Mouse (Mus musculus) G1E (cell line): ENCODE measurements around the gene Herpud2. TPM values are rescaled to one million over a fixed set of nuclear protein-coding genes. Genes with fewer than 3 reads are reported as not detected.

Source experiments
- ATAC-seq: 2 replicates; pipeline ENCODE4 v1.8.0; 2016; ENCODE audit warnings: mild to moderate bottlenecking; ENCODE audit not compliant: insufficient number of reproducible peaks, poor library complexity, low FRiP score, severe bottlenecking; ENCODE audit errors: extremely low read depth
- DNase-seq: peaks from one replicate; pipeline ENCODE4 v3.0.0; 2012; ENCODE audit warnings: low spot score
- H3K27me3 ChIP-seq: 2 replicates; pipeline ENCODE4 v1.6.1; 2012; ENCODE audit warnings: mild to moderate bottlenecking, low read length, inconsistent platforms; ENCODE audit not compliant: insufficient read depth
- H3K36me3 ChIP-seq: replicated peaks from 2 replicates; pipeline ENCODE3; 2012; ENCODE audit warnings: mild to moderate bottlenecking, inconsistent platforms
- H3K4me1 ChIP-seq: 2 replicates; pipeline ENCODE4 v1.6.1; 2012; ENCODE audit warnings: low read depth, low read length, inconsistent platforms, mixed read lengths; ENCODE audit not compliant: insufficient read depth
- H3K4me3 ChIP-seq: 2 replicates; pipeline ENCODE4 v1.5.1; 2012; ENCODE audit warnings: low read depth, mild to moderate bottlenecking, inconsistent platforms, low read length, moderate library complexity, mixed read lengths
- H3K9me3 ChIP-seq: replicated peaks from 2 replicates; pipeline ENCODE4 v1.6.1; 2012; ENCODE audit warnings: inconsistent platforms
- CTCF ChIP-seq: IDR thresholded peaks from 2 replicates; pipeline ENCODE4 v1.5.1; 2012; ENCODE audit warnings: low read depth, low read length, inconsistent platforms, mixed read lengths
- GATA1 ChIP-seq: IDR thresholded peaks from 2 replicates; pipeline ENCODE4 v1.6.1; 2012; ENCODE audit warnings: borderline replicate concordance, low read length, inconsistent platforms, mixed read lengths
- GATA2 ChIP-seq: IDR thresholded peaks from 2 replicates; pipeline ENCODE4 v1.6.1; 2012; ENCODE audit warnings: low read depth, low read length, inconsistent platforms, borderline replicate concordance
- POLR2AphosphoS5 ChIP-seq: IDR thresholded peaks from 2 replicates; pipeline ENCODE4 v1.6.1; 2012; ENCODE audit warnings: low read depth, low read length, inconsistent platforms; ENCODE audit not compliant: insufficient replicate concordance
- TAL1 ChIP-seq: conservative IDR thresholded peaks from 2 replicates; pipeline ENCODE4 v1.6.1; 2012; ENCODE audit warnings: low read depth, low read length, inconsistent platforms, mixed read lengths
- polyA plus RNA-seq: library from polyadenylated mRNA; stranded (reverse); fragments of >175 nt; gene quantifications from 2 replicates; pipeline ENCODE4 v1.2.3, GENCODE M21; 2012
- total RNA-seq, 2 experiments: library from RNA; stranded (forward) in 1 of 2; stranded (reverse) in 1 of 2; fragments of 200-1000 nt in 1 of 2; fragments of >200 nt in 1 of 2; fragmentation: Nextera tagmentation in 1 of 2; gene quantifications; 2 replicates each; pipeline ENCODE4 v1.2.3; 2014 to 2017

Gene Herpud2
- total and polyA plus RNA-seq, 3 experiments, result 13.7 to 35.3 (median 15.6) TPM

- Histone ChIP-seq H3K27me3 (no peaks in the 10 kb centered on the region), H3K9me3 (peaks cover 3% of the 10 kb centered on the region; the same call in 1 of the 2 replicates), H3K4me1 (peaks cover 29% of the 10 kb centered on the region), H3K4me3 (peak overlapping the region; percentile 91), H3K36me3 (peaks cover under 1% of the 10 kb centered on the region)
- DNase-seq (no peak), ATAC-seq (no peak)
- TF ChIP-seq GATA2 (no peak), GATA1 (no peak), CTCF (no peak), TAL1 (no peak), POLR2AphosphoS5 (no peak)
Observed at GRCm38 (mm10) chr9:25152457-25152856, 837 bp upstream of the Herpud2 start.

GRCm38 (mm10) chr9:25150791-25151610 is 619 bp downstream of the Herpud2 start:
- peaks cover 3% of the 10 kb centered on the region for H3K36me3 ChIP-seq
- H3K27me3 ChIP-seq, result no peaks in the 10 kb centered on the region
- peaks cover 36% of the 10 kb centered on the region for H3K4me1 ChIP-seq
- H3K4me3 ChIP-seq, result peak overlapping the region; percentile 91
- no peak for TF ChIP-seq POLR2AphosphoS5
- TF ChIP-seq CTCF, result no peak
- no peak for TF ChIP-seq GATA1
- no peak for TF ChIP-seq GATA2
- TF ChIP-seq TAL1, result no peak
- H3K9me3 ChIP-seq, result peaks cover 3% of the 10 kb centered on the region; the same call in 1 of the 2 replicates
- peak; percentile 40 for DNase-seq
- ATAC-seq, result no peak

- H3K4me3 ChIP-seq, result peak overlapping the region; percentile 35; the same call in 1 of the 2 replicates
- TF ChIP-seq POLR2AphosphoS5 (no peak), TAL1 (peak; percentile 49)
- peaks cover 45% of the 10 kb centered on the region for H3K4me1 ChIP-seq
- H3K36me3 ChIP-seq, result peaks cover 3% of the 10 kb centered on the region
- ATAC-seq (0 out of 2 replicates have a peak, but pooled peaks have one; percentile 22), DNase-seq (peak; percentile 7)
- H3K9me3 ChIP-seq, result no peaks in the 10 kb centered on the region
- no peaks in the 10 kb centered on the region for H3K27me3 ChIP-seq
Observed at GRCm38 (mm10) chr9:25148767-25149166, 2.9 kb downstream of the Herpud2 start.

- no peaks in the 10 kb centered on the region for H3K27me3 ChIP-seq
- TF ChIP-seq GATA2 (no peak), TAL1 (no peak), CTCF (no peak), GATA1 (no peak), POLR2AphosphoS5 (no peak)
- H3K36me3 ChIP-seq, result peaks cover 3% of the 10 kb centered on the region
- DNase-seq, result no peak
- H3K4me1 ChIP-seq, result peaks cover 53% of the 10 kb centered on the region
- ATAC-seq, result no peak
- H3K4me3 ChIP-seq, result no peak overlapping the region
- no peaks in the 10 kb centered on the region for H3K9me3 ChIP-seq
Observed at GRCm38 (mm10) chr9:25145925-25146324, 5.7 kb downstream of the Herpud2 start.

- Histone ChIP-seq H3K4me1 (peaks cover 59% of the 10 kb centered on the region), H3K4me3 (no peak overlapping the region), H3K9me3 (no peaks in the 10 kb centered on the region), H3K27me3 (no peaks in the 10 kb centered on the region), H3K36me3 (peaks cover 5% of the 10 kb centered on the region)
- no peak for ATAC-seq
- no peak for TF ChIP-seq GATA2
- TF ChIP-seq GATA1, result no peak
- TF ChIP-seq CTCF, result no peak
- TF ChIP-seq TAL1, result no peak
- TF ChIP-seq POLR2AphosphoS5, result no peak
- no peak for DNase-seq
Observed at GRCm38 (mm10) chr9:25143950-25144349, 7.7 kb downstream of the Herpud2 start.

DNA sequence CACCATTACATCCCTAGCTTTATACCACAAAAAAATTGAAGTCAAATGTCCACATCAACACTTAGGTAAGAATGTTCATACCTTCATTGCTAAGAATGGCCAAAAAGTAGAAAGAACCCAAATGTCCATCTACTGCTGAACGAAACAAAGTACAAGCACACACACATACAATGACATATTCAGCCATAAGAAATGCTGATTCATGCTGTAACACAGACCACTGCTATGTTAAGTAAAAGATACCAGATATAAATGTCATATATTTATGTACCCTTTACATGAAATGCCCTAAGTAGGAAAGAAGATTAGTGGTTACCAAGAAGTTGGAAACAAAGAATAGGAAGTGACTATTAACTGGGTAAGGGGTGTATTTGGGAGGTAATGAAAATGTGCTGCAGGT is 8.6 kb downstream of the Herpud2 start:
- H3K4me3 ChIP-seq, result no peak overlapping the region
- ATAC-seq (peak; percentile 35; the same call in 1 of the 2 replicates), DNase-seq (no peak)
- no peaks in the 10 kb centered on the region for H3K9me3 ChIP-seq
- no peaks in the 10 kb centered on the region for H3K27me3 ChIP-seq
- peaks cover 8% of the 10 kb centered on the region for H3K36me3 ChIP-seq
- H3K4me1 ChIP-seq, result peaks cover 50% of the 10 kb centered on the region
- TF ChIP-seq GATA2 (no peak), TAL1 (no peak), CTCF (no peak), GATA1 (no peak), POLR2AphosphoS5 (no peak)

DNA sequence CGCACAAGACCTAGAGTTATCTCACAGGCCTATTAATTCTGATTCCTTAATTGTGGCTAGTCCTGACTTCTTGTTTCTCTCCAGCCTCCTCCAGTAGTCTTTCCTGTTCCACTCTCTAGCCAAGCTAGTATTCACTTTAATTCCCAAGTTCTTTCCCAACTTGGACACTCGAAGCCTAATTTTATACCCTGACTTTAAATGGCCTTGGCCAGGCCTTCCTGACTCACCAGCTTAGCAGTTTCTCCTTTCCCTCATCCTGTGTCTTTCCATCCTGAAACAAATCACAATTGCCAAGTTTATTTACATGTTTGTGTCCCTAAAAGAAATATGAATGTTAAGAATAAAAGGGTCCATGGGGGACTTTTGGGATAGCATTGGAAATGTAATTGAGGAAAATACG is 9.6 kb downstream of the Herpud2 start:
- TF ChIP-seq CTCF (no peak), GATA1 (no peak), TAL1 (no peak), GATA2 (no peak), POLR2AphosphoS5 (no peak)
- Histone ChIP-seq H3K4me3 (no peak overlapping the region), H3K27me3 (no peaks in the 10 kb centered on the region), H3K9me3 (no peaks in the 10 kb centered on the region), H3K4me1 (peaks cover 45% of the 10 kb centered on the region), H3K36me3 (peaks cover 5% of the 10 kb centered on the region)
- DNase-seq (no peak), ATAC-seq (no peak)
